ENCODE assay signal across 18 mouse cellular contexts in genomic region chr7:67216351-67216750, GRCm38 (mm10). TPM values are rescaled to one million over a fixed set of nuclear protein-coding genes. Genes with fewer than 3 reads are reported as not detected.
DNase-seq lines count a peak whose midpoint lies in the region; ATAC-seq and TF ChIP-seq lines count a peak whose summit lies in the region.
"Had no signal": no experiment of that assay in that cellular context is flagged by ENCODE, and none has a peak within 500 bp of the region (broad histone marks: within the 10 kb centered on the region; RNA-seq: fewer than 3 reads in every experiment).

No protein-coding gene starts in this region.

- no peaks in the 10 kb centered on the region for H3K27me3 ChIP-seq in liver, embryonic 11.5 days (replicated peaks; ENCODE audit: control insufficient read depth, insufficient read depth, low read length)
- H3K27me3 ChIP-seq in intestine, embryonic 16.5 days (replicated peaks; ENCODE audit: control insufficient read depth, insufficient read depth, low read length), result no peaks in the 10 kb centered on the region
- no peaks in the 10 kb centered on the region for H3K27me3 ChIP-seq in small intestine, adult 2 months (ENCODE audit: control insufficient read depth, insufficient read depth, low read length)
- H3K27me3 ChIP-seq: embryonic facial prominence, embryonic 13.5 days; forebrain, embryonic 13.5 days; heart, embryonic 13.5 days; hindbrain, embryonic 15.5 days; limb, embryonic 12.5 days; midbrain, embryonic 13.5 days; Patski had no signal

- no peak for TF ChIP-seq CTCF in small intestine, adult 2 months (IDR thresholded peaks at IDR 0.05; ENCODE audit: extremely low read depth, insufficient read length, insufficient replicate concordance, low read depth, low read length)
- no peak for TF ChIP-seq CTCF in gastrocnemius, adult 2 months (IDR thresholded peaks at IDR 0.05)

- no peaks in the 10 kb centered on the region for H3K36me3 ChIP-seq in liver, embryonic 11.5 days (ENCODE audit: control insufficient read depth, insufficient read depth, low read length)
- H3K36me3 ChIP-seq in intestine, embryonic 16.5 days (ENCODE audit: control insufficient read depth, insufficient read depth, low read length), result no peaks in the 10 kb centered on the region
- no peaks in the 10 kb centered on the region for H3K36me3 ChIP-seq in small intestine, adult 2 months (ENCODE audit: control insufficient read depth, insufficient read depth, low read length)
- H3K36me3 ChIP-seq: embryonic facial prominence, embryonic 13.5 days; heart, embryonic 13.5 days; hindbrain, embryonic 15.5 days; limb, embryonic 12.5 days; midbrain, embryonic 13.5 days had no signal

- peak; percentile 64; the same call in 1 of the 2 replicates for ATAC-seq in liver, embryonic 11.5 days (replicated peaks; ENCODE audit: low FRiP score)
- ATAC-seq in intestine, embryonic 16.5 days, result peak; percentile 62
- ATAC-seq in granulocyte monocyte progenitor cell, adult 5-6 weeks (replicated peaks; ENCODE audit: poor library complexity, severe bottlenecking), result no peak
- ATAC-seq: forebrain, embryonic 13.5 days; midbrain, embryonic 13.5 days; Patski had no signal

- intact Hi-C loops in gastrocnemius, adult 2 months (cut with DNase I), result no loop called here

- no peak for TF ChIP-seq POLR2A in small intestine, adult 2 months (IDR thresholded peaks at IDR 0.05; ENCODE audit: low read depth, low read length)

- no peaks in the 10 kb centered on the region for H3K9me3 ChIP-seq in liver, embryonic 11.5 days (ENCODE audit: control insufficient read depth, low read length)
- H3K9me3 ChIP-seq in intestine, embryonic 16.5 days (ENCODE audit: control insufficient read depth, low read length), result no peaks in the 10 kb centered on the region
- H3K9me3 ChIP-seq: embryonic facial prominence, embryonic 13.5 days; forebrain, embryonic 13.5 days; heart, embryonic 13.5 days; hindbrain, embryonic 15.5 days; limb, embryonic 12.5 days; megakaryocyte, embryonic 14.5 days; midbrain, embryonic 13.5 days had no signal

- no peak overlapping the region for H3K9ac ChIP-seq in liver, embryonic 11.5 days (ENCODE audit: low read depth, low read length)
- no peak overlapping the region for H3K9ac ChIP-seq in intestine, embryonic 16.5 days (ENCODE audit: low read depth, low read length)
- H3K9ac ChIP-seq: embryonic facial prominence, embryonic 13.5 days; forebrain, embryonic 13.5 days; heart, embryonic 13.5 days; hindbrain, embryonic 15.5 days; limb, embryonic 12.5 days; midbrain, embryonic 13.5 days had no signal

- peak; percentile 37 for DNase-seq in adrenal gland, postnatal 14 days
- DNase-seq in adrenal gland, adult 8-10 months, result no peak
- no peak for DNase-seq in liver, embryonic 11.5 days (ENCODE audit: low spot score)
- no peak for DNase-seq in liver
- DNase-seq in gastrocnemius, adult 2 months, result no peak

- 55% methylated on average over 6 of the region's 6 CpGs for WGBS in liver, embryonic 11.5 days
- 80% methylated on average over 6 of the region's 6 CpGs for WGBS in intestine, embryonic 16.5 days
- WGBS in small intestine, adult 2 months, result 40% methylated on average over 6 of the region's 6 CpGs

- no peak overlapping the region for H3K4me2 ChIP-seq in liver, embryonic 11.5 days
- H3K4me2 ChIP-seq in intestine, embryonic 16.5 days (ENCODE audit: low read depth, low read length), result no peak overlapping the region
- H3K4me2 ChIP-seq: embryonic facial prominence, embryonic 13.5 days; forebrain, embryonic 13.5 days; heart, embryonic 13.5 days; hindbrain, embryonic 15.5 days; limb, embryonic 12.5 days; midbrain, embryonic 13.5 days had no signal

- H3K4me1 ChIP-seq in liver, embryonic 11.5 days (replicated peaks; ENCODE audit: control insufficient read depth, insufficient read depth, low read length), result peaks cover 5% of the 10 kb centered on the region
- H3K4me1 ChIP-seq in intestine, embryonic 16.5 days (ENCODE audit: control insufficient read depth, insufficient read depth, low read length), result peaks cover 8% of the 10 kb centered on the region; the same call in 1 of the 2 replicates
- peaks cover 26% of the 10 kb centered on the region; the same call in 1 of the 2 replicates for H3K4me1 ChIP-seq in small intestine, adult 2 months (ENCODE audit: control insufficient read depth, insufficient read depth, insufficient read length, low read length)
- H3K4me1 ChIP-seq: forebrain, embryonic 13.5 days; hindbrain, embryonic 15.5 days; limb, embryonic 12.5 days; midbrain, embryonic 13.5 days had no signal

- H3K27ac ChIP-seq in liver, embryonic 11.5 days (ENCODE audit: low read depth, low read length), result no peak overlapping the region
- H3K27ac ChIP-seq in intestine, embryonic 16.5 days (ENCODE audit: low read length), result no peak overlapping the region
- H3K27ac ChIP-seq in small intestine, adult 2 months (ENCODE audit: insufficient read depth, low read depth, low read length), result peak overlapping the region; percentile 48; the same call in 1 of the 2 replicates
- no peak overlapping the region for H3K27ac ChIP-seq in gastrocnemius, adult 2 months
- H3K27ac ChIP-seq: embryonic facial prominence, embryonic 13.5 days; forebrain, embryonic 13.5 days; heart, embryonic 13.5 days; hindbrain, embryonic 15.5 days; layer of hippocampus, adult 2 months; limb, embryonic 12.5 days; midbrain, embryonic 13.5 days had no signal

- no peak overlapping the region for H3K4me3 ChIP-seq in liver, embryonic 11.5 days (ENCODE audit: low read depth, low read length)
- H3K4me3 ChIP-seq in intestine, embryonic 16.5 days (ENCODE audit: low read length), result no peak overlapping the region
- no peak overlapping the region for H3K4me3 ChIP-seq in small intestine, adult 2 months (ENCODE audit: low read depth, low read length)
- no peak overlapping the region for H3K4me3 ChIP-seq in gastrocnemius, adult 2 months
- H3K4me3 ChIP-seq: embryonic facial prominence, embryonic 13.5 days; erythroblast, embryonic 14.5 days; forebrain, embryonic 13.5 days; heart, embryonic 13.5 days; hindbrain, embryonic 15.5 days; layer of hippocampus, adult 2 months; limb, embryonic 12.5 days; megakaryocyte, embryonic 14.5 days; midbrain, embryonic 13.5 days had no signal

RNA-seq across cellular contexts. Expression of gene Lysmd4, which starts 6.0 kb away (rescaled TPM):
- 9.3 and 13.1 TPM in 2 replicates for total RNA-seq in adrenal gland, postnatal 14 days (2021)
- 10 to 100 TPM; 12.1 to 13.8 (median 12.5) TPM for total RNA-seq in adrenal gland, adult 8-10 months (2022)
- 6.1 and 6.5 TPM in 2 replicates for polyA plus RNA-seq in liver, embryonic 11.5 days (2014; fragmentation: Nextera tagmentation; extraction: Ambion mirVana)
- polyA plus RNA-seq in intestine, embryonic 16.5 days (2015; fragmentation: Nextera tagmentation; extraction: Ambion mirVana), result 11.5 and 11.8 TPM in 2 replicates
- 5.8 and 13.0 TPM in 2 replicates for polyA plus RNA-seq in small intestine, adult 2 months (2012; rRNA removed)
- total RNA-seq in granulocyte monocyte progenitor cell, adult 5-6 weeks (2014; fragmentation: Nextera tagmentation), result 1.2 and 3.4 TPM in 2 replicates
- 4.0 and 5.8 TPM in 2 replicates for total RNA-seq in granulocyte monocyte progenitor cell, adult 5-6 weeks (2017)
- total RNA-seq in gastrocnemius, adult 2 months (2021), result 1 to 10 TPM; 6.4 to 7.9 TPM
